25 mouse cellular contexts compared by ENCODE assay signal in the genomic region with DNA sequence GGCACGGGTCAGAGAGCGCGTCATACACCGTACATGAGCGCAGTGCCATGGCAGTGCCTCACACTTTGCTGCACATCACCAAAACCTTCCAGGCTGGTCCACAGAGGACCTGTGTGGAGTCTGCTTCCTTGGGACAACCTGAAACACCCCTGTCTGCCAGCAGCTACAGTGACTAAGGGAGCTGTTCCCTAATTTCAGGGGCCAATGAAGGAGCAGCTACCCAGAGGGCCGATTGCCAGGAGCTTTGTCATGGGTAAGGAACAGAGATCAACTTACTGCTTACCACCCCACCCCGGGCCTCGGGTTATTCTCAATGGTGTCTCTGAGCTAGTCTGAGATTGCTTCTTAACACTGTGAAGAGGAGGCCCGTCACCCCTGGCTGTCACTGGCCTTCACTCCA. TPM values are rescaled to one million over a fixed set of nuclear protein-coding genes. Genes with fewer than 3 reads are reported as not detected.
DNase-seq lines count a peak whose midpoint lies in the region; ATAC-seq lines count a peak whose summit lies in the region.
"Had no signal": no experiment of that assay in that cellular context is flagged by ENCODE, and none has a peak within 500 bp of the region (broad histone marks: within the 10 kb centered on the region; RNA-seq: fewer than 3 reads in every experiment).

No protein-coding gene starts in this region.

- no peak overlapping the region for H3K9ac ChIP-seq in hindbrain, embryonic 11.5 days (ENCODE audit: low read depth, low read length)
- H3K9ac ChIP-seq: forebrain, postnatal 0 days; heart, embryonic 12.5 days; heart, embryonic 15.5 days; hindbrain, embryonic 13.5 days; intestine, embryonic 15.5 days had no signal

- H3K4me3 ChIP-seq in megakaryocyte, embryonic 14.5 days (replicated peaks) = peak overlapping the region; percentile 85
- no peak overlapping the region for H3K4me3 ChIP-seq in hindbrain, embryonic 11.5 days (ENCODE audit: low read depth, low read length)
- H3K4me3 ChIP-seq: heart, embryonic 12.5 days; heart, embryonic 15.5 days; hindbrain, embryonic 13.5 days; intestine, embryonic 15.5 days had no signal

- WGBS in hindbrain, embryonic 11.5 days = 86% methylated on average over 9 of the region's 9 CpGs

- H3K4me1 ChIP-seq in megakaryocyte, embryonic 14.5 days = peaks cover 74% of the 10 kb centered on the region
- no peaks in the 10 kb centered on the region for H3K4me1 ChIP-seq in hindbrain, embryonic 11.5 days (replicated peaks; ENCODE audit: control insufficient read depth, insufficient read depth, low read length)
- H3K4me1 ChIP-seq: hindbrain, embryonic 13.5 days; intestine, embryonic 15.5 days had no signal

- DNase-seq in adrenal gland, postnatal 14 days = peak; percentile 4
- DNase-seq in adrenal gland, postnatal 36 days = no peak
- peak; percentile 3 for DNase-seq in heart, postnatal 4 days
- no peak for DNase-seq in heart, postnatal 10 days
- peak; percentile 5 for DNase-seq in MN1 (ENCODE audit: low spot score)
- DNase-seq in hindbrain, embryonic 11.5 days (ENCODE audit: low spot score) = no peak
- DNase-seq: adrenal gland, postnatal 25 days; cerebellum, adult 18-20 months; cerebellum, adult 9-10 months; cerebellum, postnatal 14 days; forebrain, postnatal 0 days; gastrocnemius, postnatal 10 days; gastrocnemius, postnatal 36 days; heart, postnatal 14 days; kidney, adult 11 months had no signal

- no peaks in the 10 kb centered on the region for H3K9me3 ChIP-seq in megakaryocyte, embryonic 14.5 days
- H3K9me3 ChIP-seq in hindbrain, embryonic 11.5 days (ENCODE audit: control insufficient read depth, low read length) = no peaks in the 10 kb centered on the region
- H3K9me3 ChIP-seq: heart, embryonic 12.5 days; heart, embryonic 15.5 days; hindbrain, embryonic 13.5 days; intestine, embryonic 15.5 days had no signal

- no peak overlapping the region for H3K27ac ChIP-seq in hindbrain, embryonic 11.5 days (ENCODE audit: low read depth, low read length)
- H3K27ac ChIP-seq: heart, embryonic 15.5 days; hindbrain, embryonic 13.5 days; intestine, embryonic 15.5 days had no signal

- H3K27me3 ChIP-seq in megakaryocyte, embryonic 14.5 days (replicated peaks) = no peaks in the 10 kb centered on the region
- no peaks in the 10 kb centered on the region for H3K27me3 ChIP-seq in hindbrain, embryonic 11.5 days (ENCODE audit: control insufficient read depth, insufficient read depth, low read length)
- H3K27me3 ChIP-seq: CH12.LX; heart, embryonic 12.5 days; heart, embryonic 15.5 days; hindbrain, embryonic 13.5 days; intestine, embryonic 15.5 days had no signal

- peaks cover 66% of the 10 kb centered on the region for H3K36me3 ChIP-seq in megakaryocyte, embryonic 14.5 days (replicated peaks; ENCODE audit: low read length)
- H3K36me3 ChIP-seq in hindbrain, embryonic 11.5 days (ENCODE audit: control insufficient read depth, insufficient read depth, low read length) = no peaks in the 10 kb centered on the region

- ATAC-seq in megakaryocyte, adult 5-6 weeks (ENCODE audit: poor library complexity, severe bottlenecking) = no peak
- ATAC-seq in hindbrain, embryonic 11.5 days (ENCODE audit: low FRiP score) = no peak
- ATAC-seq: activated CD4-positive, CD25-positive, alpha-beta regulatory T cell, adult 4 months; forebrain, embryonic 14.5 days; forebrain, postnatal 0 days; hindbrain, embryonic 16.5 days; intestine, embryonic 15.5 days had no signal

- intact Hi-C loops in heart, postnatal 10 days (cut with DNase I) = no loop called here

- H3K4me2 ChIP-seq in hindbrain, embryonic 11.5 days (replicated peaks; ENCODE audit: low read depth, low read length) = no peak overlapping the region
- H3K4me2 ChIP-seq: heart, embryonic 12.5 days; heart, embryonic 15.5 days; hindbrain, embryonic 13.5 days; intestine, embryonic 15.5 days had no signal

RNA-seq across cellular contexts. Expression of a gene that starts 0.3 kb away (rescaled TPM):
- 148 and 152 TPM in 2 replicates for total RNA-seq in adrenal gland, postnatal 14 days (2021)
- 100 to 1,000 TPM; 117 to 202 TPM for total RNA-seq in adrenal gland, postnatal 36 days (2021)
- total RNA-seq in heart, postnatal 4 days (2021) = 100 to 1,000 TPM; 112 to 114 TPM
- total RNA-seq in heart, postnatal 10 days (2021) = 100 to 1,000 TPM; 114 to 118 TPM
- polyA plus RNA-seq in megakaryocyte, embryonic 14.5 days (2012; ENCODE audit: insufficient read depth, low replicate concordance) = 173 and 222 TPM in 2 replicates
- 67.4 and 74.1 TPM in 2 replicates for total RNA-seq in megakaryocyte, adult 5-6 weeks (2015)
- 30.7 and 41.2 TPM in 2 replicates for total RNA-seq in megakaryocyte, adult 5-6 weeks (2017)
- polyA plus RNA-seq in hindbrain, embryonic 11.5 days (2014; fragmentation: Nextera tagmentation; extraction: Ambion mirVana) = 164 and 170 TPM in 2 replicates

RNA-seq across cellular contexts. Expression of a gene that starts 47.0 kb away (rescaled TPM):
- total RNA-seq in adrenal gland, postnatal 14 days (2021) = 56.0 and 56.9 TPM in 2 replicates
- 10 to 100 TPM; 59.2 to 64.6 TPM for total RNA-seq in adrenal gland, postnatal 36 days (2021)
- total RNA-seq in heart, postnatal 4 days (2021) = 10 to 100 TPM; 60.5 TPM
- total RNA-seq in heart, postnatal 10 days (2021) = 10 to 100 TPM; 65.6 to 68.5 TPM
- 6.8 and 10.2 TPM in 2 replicates for polyA plus RNA-seq in megakaryocyte, embryonic 14.5 days (2012; ENCODE audit: insufficient read depth, low replicate concordance)
- total RNA-seq in megakaryocyte, adult 5-6 weeks (2015) = 4.1 and 4.5 TPM in 2 replicates
- 7.5 and 8.7 TPM in 2 replicates for total RNA-seq in megakaryocyte, adult 5-6 weeks (2017)
- polyA plus RNA-seq in hindbrain, embryonic 11.5 days (2014; fragmentation: Nextera tagmentation; extraction: Ambion mirVana) = 8.4 and 9.6 TPM in 2 replicates

Comparison
In these comparisons a context has a peak if more than half of its experiments do, and no peak if none do; other contexts are left out.
1. DNase-seq: peak in adrenal gland, postnatal 14 days (single experiment), heart, postnatal 4 days (single experiment) and MN1 (single experiment); none in adrenal gland, postnatal 36 days (0 of 2), heart, postnatal 10 days (0 of 2) and hindbrain, embryonic 11.5 days (single experiment).